Mouse (Mus musculus) midbrain, embryonic 14.5 days (tissue): ENCODE data around the gene Tdp1. TPM values are rescaled to one million over a fixed set of nuclear protein-coding genes. Genes with fewer than 3 reads are reported as not detected.

ENCODE experiments used
- ATAC-seq: fragments of 200-750 bp; cut with Nextera tagmentation; 2 replicates; pipeline ENCODE4 v1.8.0; 2017; ENCODE audit warnings: moderate number of reproducible peaks, moderate library complexity; ENCODE audit not compliant: low FRiP score, low TSS enrichment
- DNase-seq: peaks from one replicate; pipeline ENCODE4 v3.0.0-alpha.2; 2015
- H3K27ac ChIP-seq: fragments of 300-500 bp; sonication (generic); replicated peaks from 2 replicates; pipeline ENCODE4 v1.5.1; 2014; ENCODE audit warnings: mild to moderate bottlenecking, low read depth, low read length, moderate library complexity
- H3K27me3 ChIP-seq: fragments of 300-500 bp; sonication (generic); 2 replicates; pipeline ENCODE4 v1.6.1; 2014; ENCODE audit warnings: low read length, control low read depth, mixed read lengths; ENCODE audit not compliant: control insufficient read depth, insufficient read depth
- H3K36me3 ChIP-seq: fragments of 300-500 bp; sonication (generic); 2 replicates; pipeline ENCODE4 v1.6.1; 2014; ENCODE audit warnings: low read length, control low read depth; ENCODE audit not compliant: control insufficient read depth, insufficient read depth
- H3K4me1 ChIP-seq: fragments of 300-500 bp; sonication (generic); 2 replicates; pipeline ENCODE4 v1.6.1; 2014; ENCODE audit warnings: mild to moderate bottlenecking, antibody characterized with exemption, low read length, control low read depth; ENCODE audit not compliant: control insufficient read depth, insufficient read depth
- H3K4me2 ChIP-seq: fragments of 300-500 bp; sonication (generic); 2 replicates; pipeline ENCODE4 v1.6.1; 2014; ENCODE audit warnings: mild to moderate bottlenecking, low read length, moderate library complexity
- H3K4me3 ChIP-seq: fragments of 300-500 bp; sonication (generic); replicated peaks from 2 replicates; pipeline ENCODE4 v1.5.1; 2014; ENCODE audit warnings: low read depth, low read length
- H3K9ac ChIP-seq: fragments of 300-500 bp; sonication (generic); replicated peaks from 2 replicates; pipeline ENCODE4 v1.6.1; 2014; ENCODE audit warnings: mild to moderate bottlenecking, low read length, moderate library complexity
- H3K9me3 ChIP-seq: fragments of 300-500 bp; sonication (generic); 2 replicates; pipeline ENCODE4 v1.6.1; 2016; ENCODE audit warnings: low read length, control low read depth, mixed read lengths; ENCODE audit not compliant: control insufficient read depth
- WGBS: fragments of 180-500 bp; shearing (Covaris S2); extraction: QIAGEN DNeasy Blood & Tissue Kit; methylation state at CpG from one replicate; pipeline ENCODE4 v1.1.7; 2014; 5-methylcytosine and 5-hydroxymethylcytosine counted together
- polyA plus RNA-seq: library from polyadenylated mRNA; unstranded; fragments of >200 nt; fragmentation: Nextera tagmentation; extraction: Ambion mirVana; gene quantifications from 2 replicates; pipeline ENCODE4 v1.2.1, GENCODE M21; 2014

The Tdp1 gene
- polyA plus RNA-seq, 1 experiment from 2014 or later = 62.1 TPM

DNA sequence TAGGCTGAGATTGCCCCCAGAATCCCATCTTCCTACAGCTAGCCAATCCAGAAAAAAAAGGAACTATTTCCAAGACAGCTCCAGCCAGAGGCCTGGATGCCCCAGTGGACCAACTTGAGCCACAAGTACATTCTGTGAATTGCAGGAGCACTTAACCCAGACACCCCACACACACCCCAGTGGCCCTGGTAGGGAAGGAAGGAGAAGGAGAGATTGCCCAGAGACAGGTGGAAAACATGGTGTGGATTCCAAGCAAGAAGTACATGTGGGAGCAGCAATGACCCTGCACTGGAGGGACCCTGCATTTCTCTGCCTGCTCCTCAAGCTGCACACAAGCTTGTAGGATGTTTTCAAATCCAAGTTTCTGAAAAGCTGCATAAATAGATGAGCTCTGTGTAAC, 75.0 kb downstream of the Tdp1 start:
- Histone ChIP-seq H3K27ac (no peak overlapping the region), H3K9me3 (no peaks in the 10 kb centered on the region), H3K4me2 (no peak overlapping the region), H3K36me3 (peaks cover 16% of the 10 kb centered on the region), H3K4me1 (peaks cover 2% of the 10 kb centered on the region), H3K4me3 (no peak overlapping the region), H3K27me3 (peaks cover 13% of the 10 kb centered on the region), H3K9ac (no peak overlapping the region)
- no peak for DNase-seq
- ATAC-seq = no peak

DNA sequence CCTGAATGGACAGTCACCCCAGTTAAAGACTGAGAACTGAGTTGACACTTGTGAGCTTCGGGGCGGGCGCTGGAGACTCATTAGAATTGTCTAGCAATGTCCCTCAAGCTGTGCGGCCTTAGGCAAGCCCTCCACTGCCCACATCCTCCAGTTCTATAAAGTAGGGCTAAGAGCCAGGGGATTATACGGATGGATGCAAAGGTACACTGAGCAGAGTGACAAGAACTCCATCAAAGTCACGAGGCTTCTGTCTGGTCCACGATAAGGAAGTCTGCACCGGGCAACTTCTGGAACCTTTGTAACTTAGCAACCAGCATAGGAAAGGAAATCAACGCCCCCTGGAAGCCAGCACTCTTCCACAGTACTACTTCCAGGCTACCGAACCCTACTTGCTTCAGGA, 75.6 kb downstream of the Tdp1 start:
- Histone ChIP-seq H3K9me3 (no peaks in the 10 kb centered on the region), H3K9ac (no peak overlapping the region), H3K4me3 (no peak overlapping the region), H3K36me3 (peaks cover 16% of the 10 kb centered on the region), H3K27ac (no peak overlapping the region), H3K27me3 (peaks cover 19% of the 10 kb centered on the region), H3K4me1 (peaks cover 8% of the 10 kb centered on the region), H3K4me2 (no peak overlapping the region)
- 20% methylated on average over 10 of the region's 10 CpGs for WGBS
- DNase-seq = no peak
- ATAC-seq = no peak

GRCm38 (mm10) chr12:99960675-99961074, 76.4 kb downstream of the Tdp1 start:
- no peak for ATAC-seq
- WGBS = 93% methylated on average over 7 of the region's 7 CpGs

DNA sequence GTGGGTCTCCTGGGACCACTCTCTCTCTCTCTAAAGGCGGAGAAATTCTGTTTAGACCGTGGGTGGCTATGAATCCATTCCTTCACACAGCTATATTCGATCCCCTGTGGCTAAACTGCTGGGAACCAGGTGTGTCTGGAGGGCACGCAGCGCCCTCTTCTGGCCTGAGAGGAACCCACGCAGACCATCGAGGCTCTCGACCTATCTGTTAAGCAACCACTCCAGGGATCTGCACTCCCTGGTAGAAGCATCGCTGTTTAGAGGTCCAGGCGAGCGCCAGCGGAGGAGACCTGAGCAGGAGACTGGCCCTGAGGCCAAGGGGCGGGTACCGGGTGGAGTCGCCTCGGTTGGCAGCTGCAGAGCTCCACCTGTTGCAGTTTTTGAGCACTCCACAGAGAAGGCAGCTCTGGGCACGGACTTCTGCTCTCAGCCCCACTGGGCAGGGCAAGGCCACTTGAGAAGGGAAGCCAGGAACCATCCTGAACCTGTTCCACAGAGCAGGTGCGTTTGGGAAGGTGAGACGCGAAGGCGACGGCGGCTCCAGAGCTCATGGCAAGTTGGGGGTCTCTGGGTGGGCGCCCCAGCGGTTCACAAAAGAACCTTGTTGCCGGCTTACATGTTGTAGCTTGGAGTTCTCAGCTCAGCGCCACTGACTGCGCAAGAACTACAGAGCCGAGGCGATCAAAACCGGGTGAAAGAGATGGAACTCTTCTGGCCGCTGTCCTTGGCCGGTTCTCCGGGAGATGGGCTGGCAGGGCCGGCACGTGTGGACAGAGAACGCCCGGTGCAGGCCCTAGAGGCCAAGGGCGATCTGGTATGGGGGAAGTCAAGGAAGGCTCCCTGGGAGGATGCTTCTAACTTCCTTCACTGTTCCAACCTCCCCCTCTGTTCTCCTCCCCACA, 80.2 kb downstream of the Tdp1 start, which contains the start of gene Kcnk13:
TSS of gene Kcnk13 (plus strand) at position 199 of the 902 bp plus-strand sequence.
- ATAC-seq = peak; percentile 56; the same call in 1 of the 2 replicates
- peak within 1 kb of the TSS; percentile 95 for H3K4me2 ChIP-seq
- H3K27me3 ChIP-seq = peaks cover 60% of the 10 kb centered on the region
- peak within 1 kb of the TSS; percentile 52 for H3K4me3 ChIP-seq
- peaks cover 17% of the 10 kb centered on the region for H3K4me1 ChIP-seq
- no peaks in the 10 kb centered on the region for H3K9me3 ChIP-seq
- no peak within 1 kb of the TSS for H3K27ac ChIP-seq
- H3K9ac ChIP-seq = peak within 1 kb of the TSS; percentile 54
- WGBS = under 1% methylated on average over 39 of the region's 39 CpGs
- no peaks in the 10 kb centered on the region for H3K36me3 ChIP-seq
- DNase-seq = peak; percentile 87

More at GRCm38 (mm10) chr12:99960675-99961074, 76.4 kb downstream of the Tdp1 start:
- H3K9ac ChIP-seq = no peak overlapping the region
- H3K9me3 ChIP-seq = no peaks in the 10 kb centered on the region
- H3K27me3 ChIP-seq = peaks cover 26% of the 10 kb centered on the region
- peaks cover 11% of the 10 kb centered on the region for H3K4me1 ChIP-seq
- no peak overlapping the region for H3K4me2 ChIP-seq
- peaks cover 10% of the 10 kb centered on the region for H3K36me3 ChIP-seq
- H3K4me3 ChIP-seq = no peak overlapping the region
- no peak for DNase-seq
- H3K27ac ChIP-seq = no peak overlapping the region

GRCm38 (mm10) chr12:99965203-99966115, 81.1 kb downstream of the Tdp1 start:
- DNase-seq (peak; percentile 68), ATAC-seq (peak; percentile 31; the same call in 1 of the 2 replicates)
- H3K27me3 ChIP-seq = peaks cover 60% of the 10 kb centered on the region
- no peaks in the 10 kb centered on the region for H3K36me3 ChIP-seq
- no peak overlapping the region for H3K27ac ChIP-seq
- H3K9me3 ChIP-seq = no peaks in the 10 kb centered on the region
- peak overlapping the region; percentile 95 for H3K4me2 ChIP-seq
- peaks cover 17% of the 10 kb centered on the region for H3K4me1 ChIP-seq
- peak overlapping the region; percentile 54 for H3K9ac ChIP-seq
- H3K4me3 ChIP-seq = peak overlapping the region; percentile 52
- WGBS = under 1% methylated on average over 77 of the region's 77 CpGs

GRCm38 (mm10) chr12:99966116-99966770, 81.9 kb downstream of the Tdp1 start:
- Histone ChIP-seq H3K9ac (peak overlapping the region; percentile 54), H3K4me1 (peaks cover 17% of the 10 kb centered on the region), H3K9me3 (no peaks in the 10 kb centered on the region), H3K4me3 (peak overlapping the region; percentile 52), H3K36me3 (no peaks in the 10 kb centered on the region), H3K4me2 (peak overlapping the region; percentile 95), H3K27ac (no peak overlapping the region), H3K27me3 (peaks cover 60% of the 10 kb centered on the region)
- ATAC-seq (0 out of 2 replicates have a peak, but pooled peaks have one; percentile 5), DNase-seq (peak; percentile 25)
- 3% methylated on average over 25 of the region's 25 CpGs for WGBS

DNA sequence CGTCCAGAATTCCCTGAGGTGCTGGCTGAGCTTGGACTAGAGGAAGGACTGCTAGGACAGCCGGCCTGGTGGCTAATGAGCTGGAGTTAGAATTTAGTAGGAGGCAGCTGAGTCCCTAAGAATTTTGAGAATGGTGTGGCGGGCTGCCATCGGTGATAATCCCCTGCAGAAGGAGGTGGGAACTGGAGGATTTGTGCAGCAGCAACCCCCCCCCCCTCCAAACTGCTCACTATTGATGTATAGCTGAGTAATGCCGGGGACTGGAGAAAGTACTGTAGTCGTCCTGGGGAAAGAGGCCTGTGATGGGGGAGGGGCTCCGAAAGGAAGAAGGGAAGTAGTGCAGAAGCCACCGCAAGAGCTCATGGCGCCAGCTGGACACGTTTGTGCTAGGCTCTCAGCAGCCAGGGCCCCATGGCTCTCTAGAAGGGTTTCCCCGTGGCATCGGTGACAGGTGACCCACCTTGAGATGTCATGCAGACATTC, 82.6 kb downstream of the Tdp1 start:
- WGBS = 9% methylated on average over 12 of the region's 12 CpGs
- peak; percentile 38 for DNase-seq

GRCm38 (mm10) chr12:99969906-99970305, 85.6 kb downstream of the Tdp1 start:
- H3K36me3 ChIP-seq = no peaks in the 10 kb centered on the region
- H3K27ac ChIP-seq = no peak overlapping the region
- WGBS = 81% methylated on average over 4 of the region's 4 CpGs
- H3K27me3 ChIP-seq = peaks cover 42% of the 10 kb centered on the region
- H3K4me1 ChIP-seq = peaks cover 9% of the 10 kb centered on the region
- H3K9me3 ChIP-seq = no peaks in the 10 kb centered on the region
- DNase-seq = no peak
- no peak for ATAC-seq
- no peak overlapping the region for H3K9ac ChIP-seq
- no peak overlapping the region for H3K4me3 ChIP-seq
- H3K4me2 ChIP-seq = no peak overlapping the region

More for the DNA sequence above, 82.6 kb downstream of the Tdp1 start:
- Histone ChIP-seq H3K4me1 (peaks cover 17% of the 10 kb centered on the region), H3K36me3 (no peaks in the 10 kb centered on the region), H3K27ac (no peak overlapping the region), H3K27me3 (peaks cover 60% of the 10 kb centered on the region), H3K9me3 (no peaks in the 10 kb centered on the region), H3K9ac (no peak overlapping the region), H3K4me2 (no peak overlapping the region), H3K4me3 (no peak overlapping the region)
- ATAC-seq = no peak
